Mouse (Mus musculus): ENCODE results near the gene Ear1.
"Not testable (repeated sequence)": the region's sequence is repeated elsewhere in the genome, so short reads cannot be mapped to it uniquely, and the experiment has no call there.

DNA sequence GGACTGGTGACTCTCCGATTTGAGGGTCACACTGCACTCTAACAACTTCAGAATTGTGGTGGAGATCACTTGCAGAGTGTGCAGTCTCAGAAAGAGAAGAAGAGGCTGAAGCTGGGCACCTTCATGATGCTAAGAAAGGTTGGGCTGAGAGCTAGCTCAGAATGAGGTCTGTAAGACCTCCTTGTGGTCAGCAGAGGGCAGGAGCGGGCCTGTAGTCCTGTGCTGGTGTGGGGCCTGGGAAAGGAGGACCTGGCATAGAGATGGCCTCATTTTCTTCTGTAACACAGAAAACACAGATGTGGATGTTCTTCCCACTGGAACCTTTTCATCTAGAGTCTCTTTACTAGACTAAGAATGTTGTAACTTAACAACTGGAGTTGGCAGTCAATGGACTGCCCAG is 53.4 kb downstream of the Ear1 start:
- TF ChIP-seq CTCF, EP300 (IDR thresholded peaks at IDR 0.05; ENCODE audit: low read depth): not testable (repeated sequence)

Measured in heart, postnatal 0 days (tissue).